Mouse (Mus musculus): ENCODE measurements around the gene Ceacam20. TPM values are rescaled to one million over a fixed set of nuclear protein-coding genes. Genes with fewer than 3 reads are reported as not detected.

Gene Ceacam20
- polyA plus RNA-seq, 1 experiment from 2014 or later: not detected

Other genes with a start within 250 kb of the Ceacam20 start
- gene Tomm40, start 250.0 kb upstream of the Ceacam20 start, polyA plus RNA-seq (2016; fragmentation: Nextera tagmentation; extraction: Ambion mirVana): 216 and 221 TPM in 2 replicates
- gene Nectin2, start 214.9 kb upstream of the Ceacam20 start, polyA plus RNA-seq (2016; fragmentation: Nextera tagmentation; extraction: Ambion mirVana): 110 TPM in 2 replicates
- 68.3 and 79.4 TPM in 2 replicates for gene Bcam, start 194.4 kb upstream of the Ceacam20 start, polyA plus RNA-seq (2016; fragmentation: Nextera tagmentation; extraction: Ambion mirVana)
- gene Cblc, start 168.6 kb upstream of the Ceacam20 start, polyA plus RNA-seq (2016; fragmentation: Nextera tagmentation; extraction: Ambion mirVana): 1.9 and 2.9 TPM in 2 replicates
- gene Bcl3, start 142.6 kb upstream of the Ceacam20 start, polyA plus RNA-seq (2016; fragmentation: Nextera tagmentation; extraction: Ambion mirVana): 1.7 TPM in 2 replicates
- not detected in 2 replicates for gene Gm19345, start 113.4 kb upstream of the Ceacam20 start, polyA plus RNA-seq (2016; fragmentation: Nextera tagmentation; extraction: Ambion mirVana)
- gene Ceacam16, start 104.1 kb upstream of the Ceacam20 start, polyA plus RNA-seq (2016; fragmentation: Nextera tagmentation; extraction: Ambion mirVana): not detected in 2 replicates
- not detected in 2 replicates for gene Ceacam19, start 77.4 kb upstream of the Ceacam20 start, polyA plus RNA-seq (2016; fragmentation: Nextera tagmentation; extraction: Ambion mirVana)
- 8.2 and 8.8 TPM in 2 replicates for gene Pvr, start 44.3 kb upstream of the Ceacam20 start, polyA plus RNA-seq (2016; fragmentation: Nextera tagmentation; extraction: Ambion mirVana)
- gene Igsf23, start 14.7 kb upstream of the Ceacam20 start, polyA plus RNA-seq (2016; fragmentation: Nextera tagmentation; extraction: Ambion mirVana): 0.21 TPM in 1 of 2 replicates, not detected in the other
- not detected in 2 replicates for gene Nlrp9b, start 26.1 kb downstream of the Ceacam20 start, polyA plus RNA-seq (2016; fragmentation: Nextera tagmentation; extraction: Ambion mirVana)
- gene Vmn1r91, start 134.3 kb downstream of the Ceacam20 start, polyA plus RNA-seq (2016; fragmentation: Nextera tagmentation; extraction: Ambion mirVana): not detected in 2 replicates
- not detected in 2 replicates for gene Gm16442, start 157.2 kb downstream of the Ceacam20 start, polyA plus RNA-seq (2016; fragmentation: Nextera tagmentation; extraction: Ambion mirVana)
- gene Vmn1r93, start 173.7 kb downstream of the Ceacam20 start, polyA plus RNA-seq (2016; fragmentation: Nextera tagmentation; extraction: Ambion mirVana): not detected in 2 replicates
- not detected in 2 replicates for gene Vmn1r94, start 203.0 kb downstream of the Ceacam20 start, polyA plus RNA-seq (2016; fragmentation: Nextera tagmentation; extraction: Ambion mirVana)
- not detected in 2 replicates for gene Vmn1r95, start 228.3 kb downstream of the Ceacam20 start, polyA plus RNA-seq (2016; fragmentation: Nextera tagmentation; extraction: Ambion mirVana)
- gene Gm6164, start 240.2 kb downstream of the Ceacam20 start, polyA plus RNA-seq (2016; fragmentation: Nextera tagmentation; extraction: Ambion mirVana): not detected in 2 replicates